Mouse (Mus musculus): Measurements from ENCODE around the gene Abcg2. TPM values are rescaled to one million over a fixed set of nuclear protein-coding genes. Genes with fewer than 3 reads are reported as not detected.

Abcg2 gene
- polyA plus RNA-seq (2017; shearing (Covaris generic)), result 25.0 TPM

GRCm38 (mm10) chr6:58584223-58584622 is at the start of gene Abcg2:
Abcg2 (plus strand) TSS chr6:58584523.

Other genes starting within 250 kb of the Abcg2 start
- gene Vmn1r30, start 141.1 kb upstream of the Abcg2 start, polyA plus RNA-seq (2017; shearing (Covaris generic)), result not detected
- gene Vmn1r31, start 109.2 kb upstream of the Abcg2 start, polyA plus RNA-seq (2017; shearing (Covaris generic)), result not detected
- 56.9 TPM for gene Herc3, start 246.9 kb downstream of the Abcg2 start, polyA plus RNA-seq (2017; shearing (Covaris generic))

Measured in CD4-positive, CD25-positive, alpha-beta regulatory T cell, adult 9 weeks (primary cell).